Mouse (Mus musculus): Measurements from ENCODE around the gene Trim50.

DNA sequence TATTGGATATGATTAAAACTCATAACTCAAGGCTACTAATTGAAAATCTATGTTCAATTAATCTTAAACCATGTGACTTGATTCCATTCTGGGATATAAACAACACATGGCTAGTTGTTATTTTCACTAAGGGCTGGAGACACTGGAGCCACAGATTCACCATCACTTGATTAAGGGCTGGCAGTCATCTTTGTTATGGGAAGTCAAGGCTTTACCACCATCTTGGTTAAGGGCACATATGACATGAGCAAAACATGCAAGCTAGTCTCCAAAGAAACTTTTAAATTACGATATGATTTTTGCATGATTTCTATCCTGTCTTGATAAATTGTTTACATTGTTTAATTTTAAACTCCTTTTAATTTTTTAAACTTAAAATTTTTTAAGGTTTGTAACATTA is 30.9 kb upstream of the Trim50 start:
- no peak for TF ChIP-seq CTCF (conservative IDR thresholded peaks at IDR 0.05; ENCODE audit: insufficient read depth, insufficient read length, low read depth, low read length)
- no peak for TF ChIP-seq POLR2A (IDR thresholded peaks at IDR 0.05; ENCODE audit: low read depth, low read length)

Measured in kidney, adult 2 months (tissue).